Mouse (Mus musculus) inflammation-experienced regulatory T-cells, adult 16 weeks (primary cell): ENCODE data around the gene Mrpl47. TPM values are rescaled to one million over a fixed set of nuclear protein-coding genes. Genes with fewer than 3 reads are reported as not detected.

ENCODE experiments used
- polyA plus RNA-seq: library from polyadenylated mRNA; unstranded; fragments of 100-300 nt; shearing (Covaris generic); gene quantifications from one replicate; pipeline ENCODE4 v1.2.1, GENCODE M21; 2017

Gene Mrpl47
- polyA plus RNA-seq = 23.1 TPM

GRCm38 (mm10) chr3:32737172-32737655 is at the start of gene Mrpl47:
Gene Mrpl47, minus strand, starts transcription at chr3:32737605.

GRCm38 (mm10) chr3:32736244-32737171 is 897 bp downstream of the Mrpl47 start, which contains the start of gene Ndufb5:
Gene Ndufb5, plus strand, starts transcription at chr3:32736990.

GRCm38 (mm10) chr3:32705647-32706348 is 31.6 kb downstream of the Mrpl47 start, which contains the start of gene Actl6a:
Gene Actl6a, plus strand, starts transcription at chr3:32706298.

Other genes with a start within 250 kb of the Mrpl47 start
- 0.17 TPM for gene Kcnmb3, start 245.4 kb downstream of the Mrpl47 start, polyA plus RNA-seq
- 43.1 TPM for gene Zfp639, start 227.3 kb downstream of the Mrpl47 start, polyA plus RNA-seq
- 16.8 TPM for gene Mfn1, start 208.1 kb downstream of the Mrpl47 start, polyA plus RNA-seq
- gene Gnb4, start 121.0 kb downstream of the Mrpl47 start, polyA plus RNA-seq = 11.8 TPM
- 128 TPM for gene Actl6a, start 31.3 kb downstream of the Mrpl47 start, polyA plus RNA-seq
- 173 TPM for gene Ndufb5, start 615 bp downstream of the Mrpl47 start, polyA plus RNA-seq
- gene Usp13, start 79.9 kb upstream of the Mrpl47 start, polyA plus RNA-seq = not detected